Mouse (Mus musculus): ENCODE measurements at regions not wholly inside any gene's neighbourhood (a gene's known extent, or its start where the extent isn't known, plus 50 kb on each side); places are given as distances from the start of the nearest gene placed in this dataset.
"Not testable (repeated sequence)": the region's sequence is repeated elsewhere in the genome, so short reads cannot be mapped to it uniquely, and the experiment has no call there.

DNA sequence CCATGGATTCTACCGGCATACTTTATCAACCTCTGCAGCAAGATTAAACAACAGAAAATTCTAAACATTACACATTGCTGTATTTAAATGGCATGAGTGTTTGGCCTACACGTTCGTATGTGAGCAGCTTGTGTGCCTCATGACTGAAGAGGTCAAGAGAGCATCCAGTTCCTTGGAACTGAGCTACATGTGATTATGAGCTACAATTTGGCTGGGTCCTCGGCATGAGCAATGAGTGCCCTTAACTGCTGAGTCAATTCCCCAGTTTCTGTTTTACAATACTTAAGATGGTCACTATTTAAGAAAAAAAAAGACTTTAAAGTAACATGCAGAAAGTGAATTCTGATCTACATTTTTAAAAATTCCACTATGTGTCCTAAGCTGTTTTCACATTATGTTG lies 338.4 kb upstream of the Gpc6 start:
- DNase-seq (ENCODE audit: low spot score in 2 of 2): no peak
- TF ChIP-seq CTCF (conservative IDR thresholded peaks at IDR 0.05): no peak
- Histone ChIP-seq H3K4me3 (no peak overlapping the region), H3K27ac (no peak overlapping the region)

DNA sequence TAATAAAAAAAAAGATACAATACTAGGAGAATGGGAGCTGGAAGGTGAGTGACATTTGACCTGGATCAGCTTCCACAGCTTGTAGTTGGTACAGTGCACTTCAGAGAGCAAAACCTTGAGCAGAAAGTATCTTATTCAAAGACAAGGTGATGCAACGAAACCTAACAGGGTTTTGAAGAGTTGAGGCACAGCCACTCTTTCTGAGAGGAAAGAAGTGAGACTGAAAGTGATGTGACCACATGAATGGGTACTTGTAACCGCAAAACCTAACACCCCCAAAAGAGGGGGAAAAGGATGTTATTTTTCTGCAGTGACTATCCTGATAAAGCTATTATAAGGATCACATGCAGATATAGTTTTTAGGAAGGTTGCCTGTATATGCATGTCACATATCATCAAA lies 335.6 kb upstream of the Gpc6 start:
- no peak for TF ChIP-seq CTCF (conservative IDR thresholded peaks at IDR 0.05)
- DNase-seq (ENCODE audit: low spot score in 2 of 2): no peak
- Histone ChIP-seq H3K27ac (no peak overlapping the region), H3K4me3 (no peak overlapping the region)

GRCm38 (mm10) chr14:116590111-116590510 lies 335.0 kb upstream of the Gpc6 start:
- DNase-seq (ENCODE audit: low spot score in 2 of 2): no peak
- no peak overlapping the region for H3K27ac ChIP-seq
- no peak overlapping the region for H3K4me3 ChIP-seq
- TF ChIP-seq CTCF (conservative IDR thresholded peaks at IDR 0.05): no peak

DNA sequence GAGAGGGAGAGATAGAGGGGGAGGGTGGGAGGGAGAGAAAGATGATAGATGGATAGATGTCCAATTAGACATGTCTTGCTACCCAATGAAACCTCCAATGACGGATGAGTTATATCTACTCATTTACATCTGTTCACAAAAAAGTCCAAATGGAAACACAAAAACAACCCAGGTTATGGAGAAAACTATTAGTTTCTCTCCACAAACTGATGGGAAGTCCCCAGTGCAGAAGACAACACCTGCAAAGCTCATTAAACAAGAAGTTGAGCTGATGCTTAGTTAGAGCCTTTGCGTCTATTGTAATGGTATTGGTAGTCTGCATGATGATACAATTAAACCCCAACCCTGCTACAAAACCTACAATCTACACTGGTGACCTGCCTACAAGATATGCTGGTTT lies 317.0 kb upstream of the Gpc6 start:
- DNase-seq (ENCODE audit: low spot score in 2 of 2): no peak
- TF ChIP-seq CTCF (conservative IDR thresholded peaks at IDR 0.05): no peak
- no peak overlapping the region for H3K27ac ChIP-seq
- H3K4me3 ChIP-seq: no peak overlapping the region

GRCm38 (mm10) chr14:116611210-116611609 lies 313.9 kb upstream of the Gpc6 start:
- TF ChIP-seq CTCF (conservative IDR thresholded peaks at IDR 0.05): no peak
- no peak overlapping the region for H3K27ac ChIP-seq
- DNase-seq (ENCODE audit: low spot score in 2 of 2): no peak
- H3K4me3 ChIP-seq: no peak overlapping the region

GRCm38 (mm10) chr14:116632181-116632580 lies 292.9 kb upstream of the Gpc6 start:
- TF ChIP-seq CTCF (conservative IDR thresholded peaks at IDR 0.05): no peak
- Histone ChIP-seq H3K4me3 (no peak overlapping the region), H3K27ac (no peak overlapping the region)
- DNase-seq (ENCODE audit: low spot score in 2 of 2): no peak

DNA sequence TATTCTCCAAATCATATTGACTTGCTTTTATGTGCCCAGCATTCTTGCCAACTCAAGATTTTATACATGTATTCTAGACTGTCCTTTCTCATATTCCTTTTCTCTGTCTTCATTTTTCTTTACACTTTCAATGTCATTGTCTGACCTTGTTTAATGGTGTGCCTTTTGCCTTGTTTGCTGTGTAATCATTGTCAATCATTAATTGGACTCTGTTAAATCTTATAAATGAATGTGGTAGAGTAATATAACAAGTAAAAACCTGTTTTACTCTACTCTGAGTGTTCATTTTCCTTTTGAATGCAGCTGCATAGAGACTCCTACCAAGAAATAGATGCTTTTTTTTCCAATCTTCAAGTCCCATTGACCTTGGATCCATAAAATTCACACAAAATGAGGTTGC lies 283.0 kb upstream of the Gpc6 start:
- TF ChIP-seq CTCF (conservative IDR thresholded peaks at IDR 0.05): no peak
- no peak for DNase-seq (ENCODE audit: low spot score in 2 of 2)
- no peak overlapping the region for H3K27ac ChIP-seq
- no peak overlapping the region for H3K4me3 ChIP-seq

DNA sequence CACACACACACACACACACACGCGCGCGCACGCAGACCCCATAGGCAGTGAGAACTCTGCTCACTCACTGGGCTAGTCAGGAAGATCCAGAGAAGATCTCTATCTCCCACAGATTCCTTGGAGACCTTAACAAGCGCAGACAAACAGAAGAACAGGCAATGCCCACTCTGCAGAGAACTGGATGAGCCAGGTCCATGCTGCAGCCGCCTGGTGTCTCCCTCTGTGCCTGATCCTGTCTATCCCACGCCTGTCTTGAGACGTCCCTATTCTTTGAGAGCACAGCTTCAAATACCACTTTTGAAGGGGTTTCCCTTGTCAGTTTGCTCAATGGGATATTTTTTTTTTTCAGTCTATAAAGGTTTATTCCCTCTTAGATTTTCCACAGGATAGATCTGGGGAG lies 273.2 kb upstream of the Gpc6 start:
- no peak overlapping the region for H3K27ac ChIP-seq
- DNase-seq (ENCODE audit: low spot score in 2 of 2): no peak
- no peak overlapping the region for H3K4me3 ChIP-seq
- no peak for TF ChIP-seq CTCF (conservative IDR thresholded peaks at IDR 0.05)

DNA sequence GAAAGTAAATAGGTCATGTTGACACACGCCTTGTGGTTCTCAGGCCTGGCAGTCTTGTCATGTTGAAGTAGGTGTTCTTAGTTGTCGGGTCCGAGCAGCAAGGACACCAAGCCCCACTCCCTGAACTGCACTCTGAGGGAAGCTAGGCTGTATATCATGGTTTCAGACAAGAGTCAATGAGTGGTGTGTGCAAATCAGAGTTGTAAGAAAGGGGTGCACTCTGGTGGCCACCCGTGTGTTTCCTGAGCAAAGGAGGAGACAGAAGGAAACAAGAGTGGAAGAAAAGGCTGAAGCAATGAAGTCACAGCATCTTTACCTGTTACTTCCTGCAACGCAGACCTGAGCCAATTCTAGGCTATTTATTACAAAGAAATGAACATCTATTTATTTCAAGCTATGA lies 241.2 kb upstream of the Gpc6 start:
- DNase-seq (ENCODE audit: low spot score in 2 of 2): no peak
- H3K27ac ChIP-seq: no peak overlapping the region
- no peak overlapping the region for H3K4me3 ChIP-seq
- TF ChIP-seq CTCF (conservative IDR thresholded peaks at IDR 0.05): no peak

DNA sequence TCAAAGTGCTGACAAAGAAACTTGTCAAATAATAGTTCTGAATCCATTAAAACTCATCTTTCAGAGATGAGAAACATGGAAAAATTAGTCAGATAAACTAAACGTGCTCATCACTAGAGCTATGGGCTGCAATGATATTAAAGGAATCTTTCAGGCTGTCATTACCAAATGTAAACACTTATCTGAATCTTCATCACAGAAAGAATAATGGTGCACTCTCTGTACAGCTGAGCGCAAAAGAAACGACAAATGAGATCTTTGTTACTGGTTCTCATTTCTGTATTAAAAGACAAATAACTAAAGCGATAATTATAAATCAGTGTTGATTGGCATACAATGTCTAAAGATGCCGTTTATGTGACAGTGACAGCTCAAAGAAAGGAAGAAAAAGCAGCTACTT lies 227.4 kb upstream of the Gpc6 start:
- Histone ChIP-seq H3K4me3 (no peak overlapping the region), H3K27ac (no peak overlapping the region)
- no peak for DNase-seq (ENCODE audit: low spot score in 2 of 2)
- TF ChIP-seq CTCF (conservative IDR thresholded peaks at IDR 0.05): no peak

DNA sequence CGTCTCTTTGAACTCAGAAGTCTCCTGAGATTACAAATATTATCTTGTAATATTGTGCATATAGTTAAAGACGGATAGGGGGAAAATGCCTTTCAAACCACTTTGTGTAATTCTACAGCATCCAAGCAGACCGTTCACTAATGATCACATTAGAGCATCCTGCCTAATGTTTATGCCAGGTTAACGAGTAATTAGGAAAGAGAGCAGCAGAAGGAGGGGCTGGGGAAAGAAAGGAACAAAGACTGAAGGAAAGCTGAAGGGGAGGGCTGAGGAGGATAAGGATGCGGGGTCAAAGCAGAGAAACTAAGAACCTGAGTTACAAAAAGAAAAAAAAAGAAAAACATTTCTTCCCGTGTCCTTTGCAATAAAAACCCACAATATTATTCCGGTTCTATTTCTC lies 226.7 kb upstream of the Gpc6 start:
- no peak for DNase-seq (ENCODE audit: low spot score in 2 of 2)
- Histone ChIP-seq H3K27ac (no peak overlapping the region), H3K4me3 (no peak overlapping the region)
- TF ChIP-seq CTCF (conservative IDR thresholded peaks at IDR 0.05): no peak

GRCm38 (mm10) chr14:116734596-116734995 lies 190.5 kb upstream of the Gpc6 start:
- H3K4me3 ChIP-seq; DNase-seq (ENCODE audit: low spot score in 2 of 2): not testable (repeated sequence)

GRCm38 (mm10) chr14:116754438-116755157 lies 170.5 kb upstream of the Gpc6 start:
- Histone ChIP-seq H3K4me3 (no peak overlapping the region), H3K27ac (no peak overlapping the region)
- DNase-seq (ENCODE audit: low spot score in 2 of 2): no peak
- no peak for TF ChIP-seq CTCF (conservative IDR thresholded peaks at IDR 0.05)

More at GRCm38 (mm10) chr14:116734596-116734995, 190.5 kb upstream of the Gpc6 start:
- not testable (repeated sequence) for H3K27ac ChIP-seq

GRCm38 (mm10) chr14:116761429-116761828 lies 163.7 kb upstream of the Gpc6 start:
- no peak for TF ChIP-seq CTCF (conservative IDR thresholded peaks at IDR 0.05)
- DNase-seq (ENCODE audit: low spot score in 2 of 2): no peak
- Histone ChIP-seq H3K4me3 (no peak overlapping the region), H3K27ac (no peak overlapping the region)

GRCm38 (mm10) chr14:116771120-116771519 lies 154.0 kb upstream of the Gpc6 start:
- TF ChIP-seq CTCF (conservative IDR thresholded peaks at IDR 0.05): no peak
- no peak for DNase-seq (ENCODE audit: low spot score in 2 of 2)
- Histone ChIP-seq H3K4me3 (no peak overlapping the region), H3K27ac (no peak overlapping the region)

All from layer of hippocampus, adult 2 months (tissue).